Comparison of ENCODE assay signal across 9 mouse cellular contexts in genomic region chr10:66597952-66598351, GRCm38 (mm10).
"Had no signal": no experiment of that assay in that cellular context is flagged by ENCODE, and none has a peak within 500 bp of the region (broad histone marks: within the 10 kb centered on the region; RNA-seq: fewer than 3 reads in every experiment).

No protein-coding gene starts in this region.

- DNase-seq: kidney, adult 2 months; kidney, postnatal 36 days; layer of hippocampus, postnatal 36 days; liver, postnatal 0 days; lung, embryonic 14.5 days; retina, postnatal 1 day; spleen, adult 18-20 months; thymus, adult 18-20 months; thymus, postnatal 36 days had no signal
